Mouse (Mus musculus) spleen, adult 12 weeks (tissue): ENCODE results near the gene Bola3.
A peak's percentile ranks its signal among the peaks of the same experiment; 100 is the strongest.

Source experiments
- DNase-seq: peaks from one replicate; pipeline ENCODE4 v3.0.0; 2022; ENCODE audit warnings: low spot score

Bola3 gene

GRCm38 (mm10) chr6:83349274-83349958 is 469 bp downstream of the Bola3 start:
- DNase-seq = peak; percentile 95

DNA sequence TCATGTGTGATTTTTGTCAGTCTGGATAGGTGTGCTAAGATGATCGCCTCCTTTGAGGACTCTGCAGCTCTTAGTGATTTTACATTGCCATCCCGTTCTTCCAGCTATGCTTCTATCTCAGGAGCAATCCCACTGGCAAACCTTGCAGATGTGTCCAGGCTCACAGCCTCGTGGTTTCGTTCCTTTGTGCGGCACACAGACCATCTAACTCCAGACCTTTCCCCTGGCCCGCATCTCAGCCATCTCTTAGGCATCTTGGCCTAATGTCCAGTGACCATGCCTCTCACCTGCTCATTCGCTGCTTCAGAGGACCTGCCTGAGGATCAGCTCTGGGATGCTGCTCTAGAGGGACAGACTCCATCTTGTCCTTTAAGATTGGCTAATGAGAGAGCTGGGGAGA is 1.2 kb downstream of the Bola3 start:
- DNase-seq = no peak

GRCm38 (mm10) chr6:83350851-83351405 is 2.0 kb downstream of the Bola3 start:
- DNase-seq = no peak

GRCm38 (mm10) chr6:83351490-83352160 is 2.7 kb downstream of the Bola3 start:
- DNase-seq = peak; percentile 78

GRCm38 (mm10) chr6:83352666-83353410 is 3.9 kb downstream of the Bola3 start:
- DNase-seq = no peak

DNA sequence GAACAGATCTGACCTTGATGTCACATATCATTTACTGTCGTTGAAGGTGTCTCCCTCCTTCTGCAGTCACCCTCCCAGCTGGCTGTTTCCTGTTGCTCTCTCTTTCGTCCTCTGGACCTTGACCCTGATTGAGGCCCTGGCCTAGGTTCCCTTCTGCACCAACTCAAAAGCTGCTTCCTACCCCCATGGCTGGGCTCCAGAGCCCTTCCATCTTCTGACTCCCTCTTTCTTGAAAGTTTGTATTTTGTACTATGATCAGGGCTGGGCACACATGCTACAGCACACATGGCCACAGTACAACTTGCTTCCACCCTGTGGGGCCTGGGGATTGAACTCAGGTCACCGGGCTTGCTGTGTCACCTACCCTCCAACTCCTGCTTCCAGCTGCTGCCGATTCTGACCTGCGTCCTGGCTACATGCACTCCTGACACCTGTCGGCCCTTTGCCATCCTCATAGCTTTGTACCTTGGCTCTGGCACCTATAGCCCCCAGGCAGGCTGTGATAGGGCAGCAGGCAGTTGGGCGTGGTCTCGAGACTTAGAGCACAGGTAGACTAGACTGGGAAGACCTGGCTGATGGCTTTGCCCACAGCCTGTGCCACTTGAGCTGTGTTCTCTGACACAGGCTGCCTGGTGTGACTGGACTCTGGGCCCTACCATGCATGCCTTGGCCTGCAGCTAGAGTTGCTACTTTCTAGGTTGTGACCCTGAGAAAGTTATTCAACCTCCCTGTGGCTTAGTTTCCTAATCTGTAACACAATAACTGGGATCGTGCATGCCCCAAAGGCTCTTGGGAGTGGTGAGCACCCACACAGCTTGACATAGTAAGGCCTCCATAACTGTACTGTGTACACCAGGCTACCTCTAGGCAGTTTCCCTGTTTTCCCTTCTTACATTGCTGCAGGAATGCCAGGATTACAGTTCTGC is 6.2 kb downstream of the Bola3 start:
- DNase-seq = no peak

GRCm38 (mm10) chr6:83356569-83357138 is 7.7 kb downstream of the Bola3 start:
- peak; percentile 78 for DNase-seq

GRCm38 (mm10) chr6:83357436-83357835 is 8.5 kb downstream of the Bola3 start:
- DNase-seq = no peak

- no peak for DNase-seq
Observed at GRCm38 (mm10) chr6:83361523-83362248, 12.7 kb downstream of the Bola3 start.

- no peak for DNase-seq
Observed at GRCm38 (mm10) chr6:83363075-83363474, 14.1 kb downstream of the Bola3 start.

DNA sequence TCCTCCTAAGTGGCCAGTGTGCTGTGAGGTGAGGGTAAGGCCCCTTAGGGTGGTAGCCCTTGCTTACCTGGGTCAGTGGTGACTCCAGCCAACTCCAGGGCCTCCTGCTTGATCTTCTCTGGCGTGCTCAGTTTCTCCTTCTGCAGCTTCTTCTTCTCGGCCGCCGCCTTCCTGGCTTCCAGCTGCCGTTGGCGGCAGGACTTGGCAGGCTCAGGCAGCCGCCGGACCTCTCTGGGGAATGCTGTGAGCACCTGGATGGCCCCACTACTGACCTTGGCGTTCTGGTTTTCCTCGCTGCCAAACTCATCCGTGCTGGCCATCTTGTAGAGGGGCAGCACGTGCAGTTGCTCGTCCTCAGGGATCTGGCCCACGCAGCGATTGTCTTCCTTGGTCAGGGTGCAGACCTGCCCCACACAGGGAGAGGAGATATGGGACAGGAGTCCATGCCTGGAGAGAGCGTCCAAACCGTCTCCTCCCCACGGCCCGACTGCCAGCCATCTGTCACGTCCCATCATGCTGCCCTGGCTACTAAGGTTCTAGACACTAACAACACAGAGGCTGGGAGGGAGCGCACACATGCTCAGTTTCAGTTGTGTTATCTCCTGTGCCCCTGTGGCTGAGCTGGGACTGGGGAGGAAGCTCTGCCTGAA is 21.5 kb downstream of the Bola3 start:
- no peak for DNase-seq

- no peak for DNase-seq
Observed at GRCm38 (mm10) chr6:83371350-83371749, 22.4 kb downstream of the Bola3 start.

DNA sequence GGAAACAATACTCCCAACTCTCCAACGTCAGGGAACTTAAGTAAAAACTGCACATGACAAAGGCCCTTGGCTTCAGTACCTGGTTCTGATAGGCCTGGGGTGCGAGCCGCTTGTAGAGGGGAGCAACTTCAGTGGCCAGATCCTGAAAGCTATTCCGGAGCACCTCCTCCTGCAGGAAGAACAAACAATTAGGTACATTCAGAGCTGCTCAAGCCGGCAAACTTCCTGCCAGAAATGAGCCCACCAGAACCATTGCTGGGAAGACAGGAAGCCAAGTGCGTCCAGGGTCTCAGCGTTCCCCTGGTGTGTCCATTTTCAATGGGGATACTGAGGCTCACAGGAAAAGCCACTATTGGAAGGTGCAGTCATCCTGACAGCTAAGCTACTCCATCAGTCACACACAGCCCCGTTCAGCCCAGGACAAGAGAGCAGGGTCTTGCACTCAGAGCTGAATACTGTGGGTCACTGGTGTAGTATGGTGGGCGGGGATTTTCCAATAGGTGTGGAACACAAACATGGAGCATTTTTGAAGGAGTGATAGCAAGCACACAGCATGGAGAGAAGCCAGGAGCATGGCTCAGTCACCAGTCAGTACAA is 24.9 kb downstream of the Bola3 start:
- no peak for DNase-seq

DNA sequence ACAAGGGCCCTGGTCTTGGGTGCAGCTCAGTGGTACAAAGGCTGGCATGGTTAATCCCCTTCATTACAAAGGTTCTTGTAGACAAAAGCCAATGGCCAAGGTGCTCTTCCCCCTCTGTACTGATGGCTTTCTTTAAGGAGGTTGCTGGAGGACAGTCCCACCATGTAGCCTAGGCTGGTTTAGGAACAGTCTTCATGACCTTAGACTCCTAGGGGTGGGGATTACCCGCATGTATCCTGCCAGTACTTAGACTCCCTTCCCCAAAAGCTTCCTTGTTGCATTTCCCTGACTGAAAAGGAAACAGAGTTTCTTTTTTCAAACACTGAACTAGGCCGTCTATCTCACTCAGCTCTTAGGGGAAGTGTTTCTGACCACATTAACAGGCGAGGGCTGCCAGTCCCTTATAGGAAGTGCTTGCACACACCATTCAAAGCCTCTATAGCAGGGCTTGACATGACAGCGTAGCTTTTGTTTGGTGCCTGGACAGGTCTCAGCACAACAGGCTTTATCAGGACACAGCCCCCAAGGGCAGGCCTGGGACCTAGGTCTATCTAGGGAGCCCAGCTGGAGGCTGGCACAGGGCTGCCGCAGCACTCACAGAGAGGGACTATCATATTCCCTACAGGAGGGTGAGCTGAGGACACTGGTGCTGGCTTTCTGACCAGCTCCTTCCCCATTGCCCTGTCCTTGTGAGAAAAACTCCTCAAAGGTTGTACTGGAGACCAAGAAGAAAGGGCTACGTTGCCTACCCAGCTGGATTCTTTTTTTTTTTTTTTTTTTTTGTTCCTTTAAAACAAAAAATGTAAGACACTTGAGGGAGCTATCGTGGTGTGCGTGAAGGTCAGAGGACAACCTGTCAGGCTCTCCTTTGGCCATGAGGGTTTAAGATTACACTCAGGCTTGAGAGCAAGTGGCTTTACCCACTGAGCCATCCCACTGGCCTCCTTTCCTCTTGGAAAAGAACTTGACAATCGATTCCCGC is 32.9 kb downstream of the Bola3 start:
- DNase-seq = peak; percentile 69

GRCm38 (mm10) chr6:83385569-83386090 is 36.7 kb downstream of the Bola3 start:
- no peak for DNase-seq

DNA sequence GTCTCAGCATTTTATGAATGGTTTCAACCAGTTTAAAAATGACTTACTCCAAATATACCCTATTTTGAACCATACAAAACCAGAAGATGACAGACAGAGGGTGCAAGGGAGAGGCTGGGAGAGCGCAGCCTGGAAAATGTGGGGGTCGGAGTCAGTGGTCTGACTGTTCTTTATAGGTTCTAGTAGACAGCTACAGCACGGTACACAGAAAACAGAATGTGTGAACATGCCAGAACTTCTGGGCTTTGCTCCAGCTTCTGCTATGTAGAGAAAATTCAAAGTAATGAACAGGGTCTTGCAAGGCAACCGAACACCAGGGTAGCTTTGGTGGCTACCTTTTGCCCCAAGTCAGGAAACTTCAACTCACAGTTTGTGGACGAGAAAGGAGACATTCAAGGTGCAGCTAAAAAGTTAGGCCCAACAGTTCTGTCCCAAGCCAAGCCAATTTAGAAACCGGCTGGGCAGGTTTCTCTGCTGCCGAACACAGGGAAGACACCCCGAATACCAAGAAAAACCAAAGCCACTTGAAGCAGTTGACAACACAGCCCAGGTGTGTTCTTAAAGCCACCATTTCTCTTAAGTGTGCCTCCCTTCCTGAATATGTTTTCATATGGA is 43.3 kb downstream of the Bola3 start:
- DNase-seq = no peak

DNA sequence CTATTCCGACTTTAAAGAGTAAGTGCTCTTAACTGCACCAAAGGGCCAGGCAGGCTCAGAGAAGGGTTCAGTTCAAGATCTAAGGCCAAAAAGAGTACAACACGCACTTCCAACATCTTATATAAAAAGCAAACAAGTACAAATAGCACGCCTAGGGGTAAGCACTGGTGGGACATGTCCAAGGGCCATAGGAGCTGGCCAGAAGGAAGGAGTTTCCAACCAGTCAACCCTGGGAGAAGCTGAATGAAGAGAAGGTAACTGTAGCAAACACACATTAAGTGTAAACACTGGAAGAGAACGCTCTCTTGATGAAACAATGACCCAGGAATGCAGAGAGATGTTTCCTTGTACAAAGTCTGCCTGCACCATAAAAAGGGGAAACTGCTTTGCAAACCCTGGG is 45.2 kb downstream of the Bola3 start:
- no peak for DNase-seq
